Comparison of ENCODE assay signal across 20 mouse cellular contexts in the genomic region with DNA sequence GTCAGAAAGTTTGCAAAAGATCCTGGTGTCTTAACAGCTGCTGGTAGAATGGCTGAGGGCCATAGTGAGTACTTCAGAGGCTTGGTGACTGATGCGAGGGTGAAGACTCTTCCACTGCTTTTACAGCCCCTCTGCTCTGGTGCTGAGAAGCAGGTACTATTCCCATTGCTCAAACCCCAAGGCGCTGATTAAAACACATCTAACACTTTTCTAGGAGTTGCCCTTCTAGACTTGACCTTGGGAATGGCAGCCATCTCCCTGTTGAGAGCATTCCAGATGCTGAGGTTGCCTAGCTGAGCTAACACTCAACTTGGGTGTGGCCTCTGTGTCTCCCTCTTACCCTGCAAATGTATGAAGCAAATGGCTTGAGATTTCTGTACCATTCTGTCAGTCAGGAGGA. TPM values are rescaled to one million over a fixed set of nuclear protein-coding genes. Genes with fewer than 3 reads are reported as not detected.
"Had no signal": no experiment of that assay in that cellular context is flagged by ENCODE, and none has a peak within 500 bp of the region (broad histone marks: within the 10 kb centered on the region; RNA-seq: fewer than 3 reads in every experiment).

No protein-coding gene starts in this region.

- H3K9ac ChIP-seq: liver, embryonic 13.5 days; liver, postnatal 0 days; lung, embryonic 15.5 days; midbrain, embryonic 15.5 days; neural tube, embryonic 13.5 days; stomach, embryonic 15.5 days had no signal

- H3K9me3 ChIP-seq: liver, embryonic 13.5 days; lung, embryonic 15.5 days; megakaryocyte, embryonic 14.5 days; midbrain, embryonic 15.5 days; neural tube, embryonic 13.5 days; stomach, embryonic 15.5 days had no signal

- H3K36me3 ChIP-seq: liver, embryonic 13.5 days; lung, embryonic 15.5 days; midbrain, embryonic 15.5 days; neural tube, embryonic 13.5 days; stomach, embryonic 15.5 days had no signal

- H3K4me1 ChIP-seq: liver, embryonic 13.5 days had no signal

- H3K4me3 ChIP-seq: left cerebral cortex, adult 2 months; liver, embryonic 13.5 days; lung, embryonic 15.5 days; megakaryocyte, embryonic 14.5 days; midbrain, embryonic 15.5 days; neural tube, embryonic 13.5 days; stomach, embryonic 15.5 days had no signal

- H3K27ac ChIP-seq: left cerebral cortex, adult 2 months; liver, embryonic 13.5 days; lung, embryonic 15.5 days; macrophage; midbrain, embryonic 15.5 days; neural tube, embryonic 13.5 days; stomach, embryonic 15.5 days had no signal

- DNase-seq: kidney, postnatal 14 days; liver; liver, embryonic 13.5 days; liver, postnatal 0 days; lung, postnatal 14 days; retina, postnatal 1 day; right cerebral cortex, postnatal 4 days; thymus, adult 2 months; thymus, postnatal 25 days had no signal

- ATAC-seq: liver, postnatal 0 days; midbrain, embryonic 15.5 days had no signal

- H3K4me2 ChIP-seq: liver, embryonic 13.5 days; lung, embryonic 15.5 days; midbrain, embryonic 11.5 days; midbrain, embryonic 15.5 days; neural tube, embryonic 13.5 days; stomach, embryonic 15.5 days had no signal

RNA-seq across cellular contexts. Expression of gene Hand2, which starts 34.1 kb away (rescaled TPM):
- total RNA-seq: layer of hippocampus, adult 8-10 months; layer of hippocampus, postnatal 25 days; left cerebral cortex, adult 2 months; left cerebral cortex, postnatal 14 days had no signal
- polyA plus RNA-seq: macrophage; midbrain, embryonic 11.5 days; midbrain, embryonic 15.5 days had no signal
